Mouse (Mus musculus) MEL (cell line): Measurements from ENCODE around the gene Itgae. TPM values are rescaled to one million over a fixed set of nuclear protein-coding genes. Genes with fewer than 3 reads are reported as not detected.

Experiments
- DNase-seq: peaks from one replicate; pipeline ENCODE4 v3.0.0; 2011; ENCODE audit warnings: low read depth, low spot score
- H3K27ac ChIP-seq: 2 replicates; pipeline ENCODE4 v1.5.1; 2012; ENCODE audit warnings: low read depth, mild to moderate bottlenecking, control low read depth, low read length, moderate library complexity; ENCODE audit not compliant: control insufficient read depth
- H3K27me3 ChIP-seq, 2 experiments: fragments of 150-350 bp in 1 of 2; sonication (generic) in 1 of 2; 2 replicates each; pipeline ENCODE4 v1.6.1; 2012; ENCODE audit warnings: low read length in 2 of 2, mild to moderate bottlenecking in 2 of 2, improper control_type of control experiment in 1 of 2, moderate library complexity in 1 of 2; ENCODE audit not compliant: insufficient read depth in 2 of 2, control insufficient read depth in 1 of 2
- H3K36me3 ChIP-seq, 2 experiments: 2 replicates each; pipeline ENCODE4 v1.6.1; 2012 to 2014; ENCODE audit warnings: low read length in 2 of 2, improper control_type of control experiment in 1 of 2, inconsistent platforms in 1 of 2, mild to moderate bottlenecking in 1 of 2; ENCODE audit not compliant: insufficient read depth in 2 of 2, control insufficient read depth in 1 of 2
- H3K4me1 ChIP-seq, 2 experiments: fragments of 150-350 bp in 1 of 2; sonication (generic) in 1 of 2; 2 replicates each; pipeline ENCODE4 v1.6.1; 2012; ENCODE audit warnings: low read length in 2 of 2, improper control_type of control experiment in 1 of 2, mild to moderate bottlenecking in 1 of 2; ENCODE audit not compliant: insufficient read depth in 2 of 2, control insufficient read depth in 1 of 2
- H3K4me3 ChIP-seq, 2 experiments: fragments of 150-350 bp in 1 of 2; sonication (generic) in 1 of 2; 2 replicates each; pipeline ENCODE4 v1.5.1; 2012; ENCODE audit warnings: low read depth in 2 of 2, low read length in 2 of 2, mild to moderate bottlenecking in 2 of 2, moderate library complexity in 2 of 2, control low read depth in 1 of 2, improper control_type of control experiment in 1 of 2; ENCODE audit not compliant: control insufficient read depth in 1 of 2, insufficient read depth in 1 of 2
- H3K79me2 ChIP-seq: 2 replicates; pipeline ENCODE4 v1.6.1; 2012; ENCODE audit warnings: mild to moderate bottlenecking, low read length, moderate library complexity; ENCODE audit not compliant: control insufficient read depth, poor library complexity, insufficient read depth
- H3K9ac ChIP-seq: 2 replicates; pipeline ENCODE4 v1.6.1; 2012; ENCODE audit warnings: low read depth, mild to moderate bottlenecking, control low read depth, low read length, moderate library complexity; ENCODE audit not compliant: control insufficient read depth, poor library complexity, severe bottlenecking
- H3K9me3 ChIP-seq: fragments of 150-350 bp; sonication (generic); replicated peaks from 2 replicates; pipeline ENCODE4 v1.6.1; 2012; ENCODE audit warnings: mild to moderate bottlenecking, low read length, improper control_type of control experiment, moderate library complexity; ENCODE audit not compliant: insufficient read depth
- BHLHE40 ChIP-seq: IDR thresholded peaks from 2 replicates; pipeline ENCODE4 v1.6.1; 2012; ENCODE audit warnings: low read depth, mild to moderate bottlenecking, inconsistent platforms, low read length, improper control_type of control experiment, borderline replicate concordance
- CHD2 ChIP-seq: IDR thresholded peaks from 2 replicates; pipeline ENCODE4 v1.6.1; 2011; ENCODE audit warnings: low read length, improper control_type of control experiment
- E2F4 ChIP-seq: IDR thresholded peaks from 2 replicates; pipeline ENCODE4 v1.6.1; 2011; ENCODE audit warnings: low read depth, low read length, improper control_type of control experiment, borderline replicate concordance
- GABPA ChIP-seq: IDR thresholded peaks from 2 replicates; pipeline ENCODE4 v1.6.1; 2012; ENCODE audit warnings: low read depth, mild to moderate bottlenecking, inconsistent platforms, low read length, improper control_type of control experiment, moderate library complexity
- HCFC1 ChIP-seq: IDR thresholded peaks from 2 replicates; pipeline ENCODE4 v1.6.1; 2012; ENCODE audit warnings: low read depth, mild to moderate bottlenecking, inconsistent platforms, low read length, improper control_type of control experiment, moderate library complexity
- KAT2A ChIP-seq: conservative IDR thresholded peaks from 2 replicates; pipeline ENCODE4 v1.6.1; 2012; ENCODE audit warnings: low read depth, low read length, improper control_type of control experiment, inconsistent platforms
- MAZ ChIP-seq: IDR thresholded peaks from 2 replicates; pipeline ENCODE4 v1.6.1; 2012; ENCODE audit warnings: low read depth, mild to moderate bottlenecking, inconsistent platforms, low read length, improper control_type of control experiment
- MEF2A ChIP-seq: IDR thresholded peaks from 2 replicates; pipeline ENCODE4 v1.6.1; 2014; ENCODE audit warnings: low read depth, mild to moderate bottlenecking, inconsistent platforms, low read length, improper control_type of control experiment; ENCODE audit not compliant: poor library complexity, insufficient replicate concordance, severe bottlenecking; ENCODE audit errors: extremely low read depth
- MXI1 ChIP-seq: IDR thresholded peaks from 2 replicates; pipeline ENCODE4 v1.6.1; 2011; ENCODE audit warnings: mild to moderate bottlenecking, low read depth, low read length, improper control_type of control experiment
- MYC ChIP-seq: IDR thresholded peaks from 2 replicates; pipeline ENCODE4 v1.6.1; 2011; ENCODE audit warnings: low read depth, mild to moderate bottlenecking, low read length, improper control_type of control experiment, moderate library complexity
- NRF1 ChIP-seq: IDR thresholded peaks from 2 replicates; pipeline ENCODE4 v1.6.1; 2014; ENCODE audit warnings: low read depth, mild to moderate bottlenecking, inconsistent platforms, low read length, improper control_type of control experiment, moderate library complexity; ENCODE audit not compliant: poor library complexity, insufficient read depth, severe bottlenecking
- POLR2AphosphoS2 ChIP-seq: IDR thresholded peaks from 2 replicates; pipeline ENCODE4 v1.6.1; 2011; ENCODE audit warnings: low read length, improper control_type of control experiment
- RAD21 ChIP-seq: IDR thresholded peaks from 2 replicates; pipeline ENCODE4 v1.6.1; 2011; ENCODE audit warnings: mild to moderate bottlenecking, low read depth, low read length, improper control_type of control experiment
- SMC3 ChIP-seq: IDR thresholded peaks from 2 replicates; pipeline ENCODE4 v1.6.1; 2011; ENCODE audit warnings: low read depth, low read length, improper control_type of control experiment
- UBTF ChIP-seq: IDR thresholded peaks from 2 replicates; pipeline ENCODE4 v1.6.1; 2012; ENCODE audit warnings: low read depth, mild to moderate bottlenecking, inconsistent platforms, low read length, improper control_type of control experiment, moderate library complexity, borderline replicate concordance; ENCODE audit not compliant: insufficient read depth
- USF2 ChIP-seq, 2 experiments: IDR thresholded peaks; 2 replicates each; pipeline ENCODE4 v1.6.1; 2011 to 2012; ENCODE audit warnings: improper control_type of control experiment in 2 of 2, low read length in 2 of 2, borderline replicate concordance in 1 of 2, inconsistent platforms in 1 of 2, low read depth in 1 of 2, mild to moderate bottlenecking in 1 of 2; ENCODE audit not compliant: insufficient read depth in 1 of 2
- ZKSCAN1 ChIP-seq: IDR thresholded peaks from 2 replicates; pipeline ENCODE4 v1.6.1; 2012; ENCODE audit warnings: low read depth, mild to moderate bottlenecking, inconsistent platforms, low read length, improper control_type of control experiment, moderate library complexity
- ZMIZ1 ChIP-seq: IDR thresholded peaks from 2 replicates; pipeline ENCODE4 v1.6.1; 2012; ENCODE audit warnings: low read depth, mild to moderate bottlenecking, inconsistent platforms, low read length, improper control_type of control experiment, moderate library complexity
- ZNF384 ChIP-seq: IDR thresholded peaks from 2 replicates; pipeline ENCODE4 v1.6.1; 2012; ENCODE audit warnings: low read depth, mild to moderate bottlenecking, inconsistent platforms, low read length, improper control_type of control experiment
- polyA plus RNA-seq, 2 experiments: library from polyadenylated mRNA; stranded (reverse) in 1 of 2; unstranded in 1 of 2; fragments of >175 nt in 1 of 2; fragments of >200 nt in 1 of 2; gene quantifications; 2 replicates each; pipeline versions ENCODE4 v1.2.1 to v1.2.4; 2012; ENCODE audit warnings: low replicate concordance in 2 of 2, low read depth in 1 of 2; ENCODE audit not compliant: insufficient read length in 2 of 2, insufficient read depth in 1 of 2, missing spikeins in 1 of 2
- total RNA-seq: library from RNA; depleted of rRNA; stranded (reverse); fragments of 300-350 nt; gene quantifications from 2 replicates; pipeline ENCODE4 v1.2.3, GENCODE M21; 2012

Itgae gene
- total and polyA plus RNA-seq, 3 experiments = 0.04 to 0.22 TPM; not detected in 1

DNA sequence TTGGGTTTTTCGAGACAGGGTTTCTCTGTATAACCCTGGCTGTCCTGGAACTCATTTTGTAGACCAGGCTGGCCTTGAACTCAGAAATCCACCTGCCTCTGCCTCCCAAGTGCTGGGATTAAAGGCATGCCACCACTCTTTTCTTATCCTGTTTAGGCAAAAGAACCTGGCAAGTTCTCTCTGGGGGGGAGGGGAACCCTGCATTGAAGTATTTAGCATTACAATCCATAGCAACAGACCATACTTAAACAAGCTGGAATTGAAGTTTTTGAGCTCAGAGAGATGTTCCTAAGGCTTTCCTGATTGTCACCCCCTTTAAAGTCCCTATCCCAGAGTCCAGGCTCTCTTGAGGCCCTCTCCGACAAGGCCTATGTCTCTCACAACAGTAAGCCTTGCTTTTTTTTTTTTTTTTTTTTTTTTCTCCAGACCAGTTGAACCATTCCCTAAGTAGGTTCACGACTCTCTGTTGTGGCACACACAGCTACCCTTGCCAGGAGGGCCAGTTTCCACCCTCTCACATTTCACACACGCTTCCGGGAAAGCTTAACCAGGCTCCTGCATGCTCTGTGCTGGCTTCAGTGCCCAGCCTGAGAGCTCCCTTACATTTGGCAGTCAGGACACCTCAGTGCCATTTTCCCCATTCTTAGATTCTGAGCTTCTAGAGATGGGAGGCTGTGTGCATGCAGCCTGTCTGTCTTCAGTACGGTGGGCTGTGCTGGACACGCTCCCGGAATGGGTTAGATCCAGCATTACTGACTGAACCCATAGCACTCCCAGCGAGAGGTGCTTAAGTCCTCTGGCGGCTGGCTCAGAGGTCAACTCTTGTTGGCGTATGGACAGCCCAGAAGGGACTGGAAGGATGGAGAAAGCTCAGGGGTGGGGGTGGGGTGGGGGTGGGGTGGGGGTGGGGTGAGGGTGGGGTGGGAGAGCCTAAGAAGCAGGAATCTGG lies 55.9 kb downstream of the Itgae start:
- no peak for DNase-seq
- Histone ChIP-seq H3K9me3 (no peaks in the 10 kb centered on the region), H3K79me2 (no peaks in the 10 kb centered on the region), H3K4me3 (no peak overlapping the region), H3K27ac (no peak overlapping the region), H3K36me3 (no peaks in the 10 kb centered on the region), H3K27me3 (no peaks in the 10 kb centered on the region; a peak in 2 of 4 replicates)
- TF ChIP-seq SMC3 = no peak
- no peak for TF ChIP-seq E2F4
- no peak for TF ChIP-seq MAZ
- no peak for TF ChIP-seq NRF1
- no peak for TF ChIP-seq UBTF
- no peak for TF ChIP-seq MXI1
- no peak for TF ChIP-seq GABPA
- TF ChIP-seq ZKSCAN1 = no peak
- TF ChIP-seq BHLHE40 = no peak
- TF ChIP-seq HCFC1 = no peak
- TF ChIP-seq RAD21 = no peak
- TF ChIP-seq, all 39 proteins: peak for 0
- no peak overlapping the region for H3K9ac ChIP-seq
- no peaks in the 10 kb centered on the region for H3K4me1 ChIP-seq

DNA sequence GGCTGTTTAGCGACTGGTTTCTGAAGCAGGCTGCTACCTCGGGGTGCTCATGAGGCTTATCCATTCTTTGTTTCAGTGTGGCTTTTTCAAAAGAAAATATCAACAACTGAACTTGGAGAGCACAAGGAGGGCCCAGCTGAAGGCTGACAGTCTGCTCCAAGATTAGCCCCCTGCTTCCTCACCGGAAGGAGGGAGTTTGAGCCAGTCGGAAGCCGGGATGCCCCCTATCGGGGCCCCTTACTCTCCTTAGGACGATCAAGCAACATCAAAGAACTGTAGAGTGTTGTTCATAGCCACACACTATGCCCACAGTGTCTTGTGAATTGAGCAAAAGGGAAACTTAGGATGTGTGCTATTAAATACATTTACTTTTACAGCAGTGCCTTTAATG lies 56.6 kb downstream of the Itgae start:
- H3K27me3 ChIP-seq = no peaks in the 10 kb centered on the region; a peak in 2 of 4 replicates
- H3K9ac ChIP-seq = no peak overlapping the region
- H3K27ac ChIP-seq = no peak overlapping the region
- no peak overlapping the region for H3K4me3 ChIP-seq
- DNase-seq = no peak
- no peaks in the 10 kb centered on the region for H3K79me2 ChIP-seq
- TF ChIP-seq CHD2 (no peak), ZNF384 (no peak), MYC (no peak), POLR2AphosphoS2 (no peak), KAT2A (no peak), MEF2A (no peak), ZMIZ1 (no peak), USF2 (IDR thresholded peaks at IDR 0.05; ENCODE audit: borderline replicate concordance in 1 of 2, insufficient read depth in 1 of 2, low read depth in 1 of 2, low read length in 2 of 2) (no peak)
- H3K4me1 ChIP-seq = no peaks in the 10 kb centered on the region
- no peaks in the 10 kb centered on the region for H3K36me3 ChIP-seq
- no peaks in the 10 kb centered on the region for H3K9me3 ChIP-seq
